Mouse (Mus musculus) left cerebral cortex, postnatal 14 days (tissue): ENCODE data around the gene Plch2. TPM values are rescaled to one million over a fixed set of nuclear protein-coding genes. Genes with fewer than 3 reads are reported as not detected.

Experiments
- DNase-seq, 2 experiments: peaks; one replicate each; pipeline ENCODE4 v3.0.0; 2021 to 2022; ENCODE audit warnings: low spot score in 2 of 2, mixed read lengths in 1 of 2
- intact Hi-C: fragments of 180-260 bp; cut with DNase I; formaldehyde crosslinking; loops from one replicate; pipeline ENCODE4 v1.15.1; 2025
- total RNA-seq, 2 experiments: library from RNA; stranded (reverse); gene quantifications; 2 replicates each; pipeline ENCODE4 v1.2.3; 2021

The Plch2 gene
- total RNA-seq, 2 experiments from 2014 or later: 50.2 to 50.5 TPM

DNA sequence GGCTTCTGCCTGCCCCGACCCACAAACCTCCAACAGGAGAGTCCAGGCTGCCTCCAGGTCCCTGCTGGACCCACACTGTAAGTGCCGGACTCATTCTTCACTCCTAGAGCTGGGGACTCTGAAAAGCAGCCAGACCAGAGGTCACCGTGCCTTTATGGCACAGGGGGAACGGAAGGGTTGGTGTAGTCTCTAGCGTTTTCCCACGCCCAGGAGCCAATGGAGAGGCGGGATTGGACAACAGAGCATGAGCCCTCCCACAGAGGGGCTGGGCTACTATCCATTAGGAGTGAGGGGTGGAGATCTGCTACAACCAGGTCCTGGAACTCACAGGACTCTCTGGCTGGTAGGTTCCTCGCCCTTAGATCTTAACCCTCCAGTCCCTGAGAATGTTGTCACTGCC, 110.3 kb downstream of the Plch2 start:
- intact Hi-C loops: no loop called here
- peak in 1 of 2 experiments; percentile 58 for DNase-seq

- intact Hi-C loops: loop anchor here (1.0 to 5.0 kb wide), 3 partner anchors 37 to 122 kb away; no protein-coding TSS in a partner anchor
- DNase-seq: peak; percentile 84 to 91
Observed at GRCm38 (mm10) chr4:154944121-154944590, 112.4 kb downstream of the Plch2 start.

- intact Hi-C loops: loop anchor here (1.0 to 5.0 kb wide), 3 partner anchors 36 to 123 kb away; no protein-coding TSS in a partner anchor
- no peak for DNase-seq
Observed at GRCm38 (mm10) chr4:154943323-154944039, 113.1 kb downstream of the Plch2 start.

- intact Hi-C loops: loop anchor here (5.0 kb wide), 1 partner anchor 35 kb away; no protein-coding TSS in a partner anchor
- DNase-seq: no peak
Observed at GRCm38 (mm10) chr4:154942632-154943322, 113.8 kb downstream of the Plch2 start.

GRCm38 (mm10) chr4:154941831-154942230, 114.8 kb downstream of the Plch2 start:
- intact Hi-C loops: loop anchor here (5.0 kb wide), 1 partner anchor 35 kb away; no protein-coding TSS in a partner anchor
- no peak for DNase-seq

DNA sequence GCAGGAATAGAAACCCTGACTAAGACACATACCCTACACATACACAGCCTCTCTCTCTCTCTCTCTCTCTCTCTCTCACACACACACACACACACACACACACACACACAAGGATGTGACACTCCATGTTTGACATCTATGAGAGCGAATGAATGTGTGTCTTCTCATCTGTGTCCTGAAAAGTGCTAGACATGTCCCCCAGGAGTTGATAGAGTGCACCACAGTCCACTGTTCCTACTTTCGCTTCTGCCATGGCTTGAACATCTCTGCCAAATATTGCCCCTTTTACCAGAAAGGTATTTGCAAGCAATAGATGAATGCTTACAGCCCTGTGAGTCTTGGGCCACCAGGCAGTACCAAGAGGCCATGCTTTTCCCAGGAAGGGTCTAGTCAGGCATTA, 116.4 kb downstream of the Plch2 start:
- intact Hi-C loops: loop anchor here (5.0 kb wide), 1 partner anchor 33 kb away; no protein-coding TSS in a partner anchor

DNA sequence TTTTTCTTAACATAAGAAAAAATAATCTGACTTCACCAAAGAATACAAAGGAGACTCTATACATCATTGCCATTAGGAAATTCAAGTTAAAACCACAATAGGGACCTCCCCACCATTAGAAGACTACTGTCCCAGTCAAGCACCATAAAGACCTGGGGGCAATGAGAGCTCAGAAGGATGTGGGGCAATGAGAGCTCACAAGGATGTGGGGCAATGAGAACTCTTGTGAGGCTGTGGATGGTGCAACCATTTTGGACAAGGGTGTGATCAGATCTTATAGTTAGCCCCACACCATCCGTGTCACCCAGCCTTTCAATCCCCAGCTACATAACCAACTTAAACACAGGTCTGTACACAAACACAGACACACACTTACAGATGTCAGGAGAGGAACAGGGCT, 118.8 kb downstream of the Plch2 start:
- DNase-seq: no peak
- intact Hi-C loops: no loop called here

More for the DNA sequence above, 116.4 kb downstream of the Plch2 start:
- DNase-seq: no peak

GRCm38 (mm10) chr4:154936542-154937255, 119.9 kb downstream of the Plch2 start:
- intact Hi-C loops: no loop called here
- DNase-seq: no peak

DNA sequence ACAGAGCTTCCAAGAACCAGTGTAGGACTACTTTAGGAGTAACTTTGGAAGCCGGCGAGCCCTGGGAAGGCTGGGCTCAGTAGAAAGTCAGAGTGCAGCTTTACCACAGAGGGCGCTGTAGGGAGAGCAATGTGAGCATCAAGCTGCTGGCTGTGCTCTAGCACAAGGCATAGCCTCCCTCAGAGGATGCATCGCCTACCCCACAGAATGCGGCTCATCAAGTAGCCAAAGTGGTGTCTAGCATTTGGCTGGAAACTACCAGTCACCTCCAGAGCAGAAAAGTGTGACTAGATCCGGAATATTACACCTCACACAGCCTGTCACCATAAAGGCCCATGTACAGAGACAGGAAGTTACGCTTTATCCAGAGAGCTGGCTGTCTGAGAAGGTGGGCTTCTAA, 120.8 kb downstream of the Plch2 start:
- intact Hi-C loops: no loop called here
- DNase-seq: no peak

- no peak for DNase-seq
- intact Hi-C loops: no loop called here
Observed at GRCm38 (mm10) chr4:154934800-154935199, 121.8 kb downstream of the Plch2 start.

GRCm38 (mm10) chr4:154933306-154933907, 123.2 kb downstream of the Plch2 start:
- intact Hi-C loops: no loop called here
- no peak for DNase-seq

Other genes with a start within 250 kb of the Plch2 start
- gene Ttc34, start 219.3 kb downstream of the Plch2 start, total RNA-seq: 1 to 10 TPM; 2.3 to 3.9 TPM
- gene Mmel1, start 187.2 kb downstream of the Plch2 start, total RNA-seq: under 1 TPM; 0.24 to 0.30 TPM
- 10 to 100 TPM; 33.4 to 34.0 TPM for gene Fam213b, start 157.6 kb downstream of the Plch2 start, total RNA-seq
- gene Tnfrsf14, start 128.2 kb downstream of the Plch2 start, total RNA-seq: 1 to 10 TPM; 1.3 to 1.6 TPM
- gene Hes5, start 95.9 kb downstream of the Plch2 start, total RNA-seq: 10 to 100 TPM; 32.6 to 48.7 TPM
- gene Pank4, start 92.7 kb downstream of the Plch2 start, total RNA-seq: 10 to 100 TPM; 31.8 to 33.4 TPM
- gene Pex10, start 10.2 kb upstream of the Plch2 start, total RNA-seq: 10 to 100 TPM; 21.2 to 23.1 TPM
- gene Rer1, start 29.6 kb upstream of the Plch2 start, total RNA-seq: 10 to 100 TPM; 65.5 to 67.8 TPM
- gene Morn1, start 29.8 kb upstream of the Plch2 start, total RNA-seq: 10 to 100 TPM; 12.1 to 12.9 TPM
- gene Ski, start 165.8 kb upstream of the Plch2 start, total RNA-seq: 100 to 1,000 TPM; 110 to 111 TPM
- 10 to 100 TPM; 22.6 to 27.0 TPM for gene Faap20, start 193.0 kb upstream of the Plch2 start, total RNA-seq